Mouse (Mus musculus) stomach, embryonic 14.5 days (tissue): ENCODE data around the gene Gm16430. TPM values are rescaled to one million over a fixed set of nuclear protein-coding genes. Genes with fewer than 3 reads are reported as not detected.
"Not testable (repeated sequence)": the region's sequence is repeated elsewhere in the genome, so short reads cannot be mapped to it uniquely, and the experiment has no call there.

ENCODE experiments used
- ATAC-seq: fragments of 200-750 bp; cut with Nextera tagmentation; 2 replicates; pipeline ENCODE4 v1.8.0; 2017; ENCODE audit warnings: low read depth, moderate TSS enrichment; ENCODE audit not compliant: insufficient number of reproducible peaks, insufficient read depth, low FRiP score
- H3K27ac ChIP-seq: fragments of 300-500 bp; sonication (generic); 2 replicates; pipeline ENCODE4 v1.5.1; 2014; ENCODE audit warnings: mild to moderate bottlenecking, low read length, moderate library complexity, mixed read lengths
- H3K27me3 ChIP-seq: fragments of 300-500 bp; sonication (generic); 2 replicates; pipeline ENCODE4 v1.6.1; 2014; ENCODE audit warnings: low read length, control low read depth, mixed read lengths; ENCODE audit not compliant: control insufficient read depth, insufficient read depth
- H3K36me3 ChIP-seq: fragments of 300-500 bp; sonication (generic); 2 replicates; pipeline ENCODE4 v1.6.1; 2014; ENCODE audit warnings: mild to moderate bottlenecking, control low read depth, low read length, moderate library complexity, mixed read lengths; ENCODE audit not compliant: control insufficient read depth, insufficient read depth
- H3K4me1 ChIP-seq: fragments of 300-500 bp; sonication (generic); 2 replicates; pipeline ENCODE4 v1.6.1; 2014; ENCODE audit warnings: low read length, control low read depth, mixed read lengths; ENCODE audit not compliant: control insufficient read depth, insufficient read depth
- H3K4me2 ChIP-seq: fragments of 300-500 bp; sonication (generic); replicated peaks from 2 replicates; pipeline ENCODE4 v1.6.1; 2014; ENCODE audit warnings: low read depth, low read length, control low read depth
- H3K4me3 ChIP-seq: fragments of 300-500 bp; sonication (generic); 2 replicates; pipeline ENCODE4 v1.5.1; 2014; ENCODE audit warnings: low read depth, low read length, control low read depth
- H3K9ac ChIP-seq: fragments of 300-500 bp; sonication (generic); replicated peaks from 2 replicates; pipeline ENCODE4 v1.6.1; 2014; ENCODE audit warnings: low read depth, mild to moderate bottlenecking, control low read depth, low read length, moderate library complexity, mixed read lengths
- H3K9me3 ChIP-seq: fragments of 300-500 bp; sonication (generic); 2 replicates; pipeline ENCODE4 v1.6.1; 2016; ENCODE audit warnings: low read depth, low read length, control low read depth; ENCODE audit not compliant: control insufficient read depth
- WGBS: fragments of 180-500 bp; shearing (Covaris S2); extraction: QIAGEN DNeasy Blood & Tissue Kit; methylation state at CpG from one replicate; pipeline ENCODE4 v1.1.7; 2014; 5-methylcytosine and 5-hydroxymethylcytosine counted together
- polyA plus RNA-seq: library from polyadenylated mRNA; unstranded; fragments of >200 nt; fragmentation: Nextera tagmentation; extraction: Ambion mirVana; gene quantifications from 2 replicates; pipeline ENCODE4 v1.2.1, GENCODE M21; 2014

Gm16430 gene
- polyA plus RNA-seq = not detected in 2 replicates

GRCm38 (mm10) chrX:54621911-54622310 lies at the start of gene Gm16430:
Gene Gm16430, plus strand, starts transcription at chrX:54622211.
- not testable (repeated sequence) for H3K36me3 ChIP-seq, H3K4me2 ChIP-seq, H3K9ac ChIP-seq, H3K4me3 ChIP-seq, H3K9me3 ChIP-seq, H3K27ac ChIP-seq, H3K27me3 ChIP-seq, ATAC-seq, H3K4me1 ChIP-seq
- WGBS = no CpG with 5 or more reads among the region's 7 CpGs

Other genes with a start within 250 kb of the Gm16430 start
- gene Gm16405, start 91.0 kb upstream of the Gm16430 start, polyA plus RNA-seq = not detected in 2 replicates